Mouse (Mus musculus): ENCODE measurements around the gene Rc3h2. TPM values are rescaled to one million over a fixed set of nuclear protein-coding genes. Genes with fewer than 3 reads are reported as not detected.

Gene Rc3h2
- polyA plus RNA-seq, 1 experiment from 2014 or later: 33.4 TPM

DNA sequence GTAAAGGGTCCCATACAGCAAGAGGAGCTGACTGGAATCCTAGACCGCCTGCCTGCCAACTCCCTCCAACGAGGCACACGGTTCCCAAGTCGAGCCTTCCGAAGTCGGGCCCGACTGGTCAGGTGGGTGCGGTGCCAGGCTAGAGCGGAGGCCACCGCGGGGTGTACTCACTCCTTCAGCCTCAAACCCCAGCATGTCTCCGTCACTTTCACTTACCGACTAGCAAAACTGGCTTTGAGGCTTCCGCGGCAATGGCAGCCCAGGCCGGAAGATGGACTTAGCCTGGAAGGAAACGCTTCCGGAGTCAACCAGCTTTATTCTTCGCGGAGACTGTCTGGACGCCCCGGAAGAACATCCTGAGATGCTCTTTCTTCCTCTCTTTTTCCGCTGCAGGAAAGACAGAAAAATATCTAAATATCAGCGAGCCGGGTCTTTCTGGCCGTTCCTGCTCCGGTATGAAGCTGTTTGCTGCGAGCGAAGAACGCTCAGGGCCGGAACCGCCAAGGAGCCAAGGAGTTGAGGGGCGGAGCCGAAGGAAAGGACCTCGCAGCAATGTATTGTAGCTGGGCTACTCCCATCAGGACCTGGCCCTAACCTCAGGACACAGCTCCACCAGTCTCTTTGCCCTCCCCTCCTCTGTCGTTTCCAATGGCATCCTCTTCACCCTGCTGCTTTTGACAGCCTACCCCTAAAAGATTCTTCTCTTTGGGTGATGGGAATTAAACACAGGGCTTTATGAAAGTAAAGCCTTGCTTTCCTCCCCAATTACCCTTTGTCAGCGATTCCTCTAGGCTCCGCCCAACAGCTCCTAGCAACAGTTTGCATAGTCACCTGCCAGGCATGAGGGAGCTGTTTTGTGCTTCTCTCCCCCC is 8.1 kb upstream of the Rc3h2 start:
- peak overlapping the region; percentile 99 for H3K27ac ChIP-seq (ENCODE audit: low read depth, low read length)
- peak overlapping the region; percentile 91 for H3K4me3 ChIP-seq (ENCODE audit: low read depth, low read length)
- H3K4me2 ChIP-seq (ENCODE audit: low read depth, low read length): peak overlapping the region; percentile 95
- no peaks in the 10 kb centered on the region for H3K27me3 ChIP-seq (ENCODE audit: control insufficient read depth, insufficient read depth, low read length)
- H3K4me1 ChIP-seq (ENCODE audit: control insufficient read depth, insufficient read depth, low read length): peaks cover 11% of the 10 kb centered on the region
- no peaks in the 10 kb centered on the region for H3K9me3 ChIP-seq (ENCODE audit: control insufficient read depth, low read length)
- H3K9ac ChIP-seq (replicated peaks; ENCODE audit: low read depth, low read length): peak overlapping the region; percentile 88
- WGBS: under 1% methylated on average over 38 of the region's 38 CpGs
- ATAC-seq (ENCODE audit: low read depth): peak; percentile 97
- peaks cover 9% of the 10 kb centered on the region for H3K36me3 ChIP-seq (ENCODE audit: control insufficient read depth, insufficient read depth, low read length)

- H3K4me2 ChIP-seq (ENCODE audit: low read depth, low read length): no peak overlapping the region
- peaks cover 10% of the 10 kb centered on the region; the same call in 1 of the 2 replicates for H3K4me1 ChIP-seq (ENCODE audit: control insufficient read depth, insufficient read depth, low read length)
- H3K9me3 ChIP-seq (ENCODE audit: control insufficient read depth, low read length): no peaks in the 10 kb centered on the region
- 55% methylated on average over 3 of the region's 3 CpGs for WGBS
- H3K27ac ChIP-seq (ENCODE audit: low read depth, low read length): no peak overlapping the region
- H3K27me3 ChIP-seq (ENCODE audit: control insufficient read depth, insufficient read depth, low read length): no peaks in the 10 kb centered on the region; the same call in 1 of the 2 replicates
- H3K9ac ChIP-seq (replicated peaks; ENCODE audit: low read depth, low read length): no peak overlapping the region
- H3K4me3 ChIP-seq (ENCODE audit: low read depth, low read length): no peak overlapping the region
- H3K36me3 ChIP-seq (ENCODE audit: control insufficient read depth, insufficient read depth, low read length): peaks cover 4% of the 10 kb centered on the region
- ATAC-seq (ENCODE audit: low read depth): no peak
Measured at GRCm38 (mm10) chr2:37423671-37424070, 968 bp upstream of the Rc3h2 start.

GRCm38 (mm10) chr2:37421903-37422302 is 800 bp downstream of the Rc3h2 start:
- WGBS: 10% methylated on average over 3 of the region's 3 CpGs
- Histone ChIP-seq H3K27ac (ENCODE audit: low read depth, low read length) (peak overlapping the region; percentile 96), H3K4me3 (ENCODE audit: low read depth, low read length) (peak overlapping the region; percentile 100), H3K9ac (replicated peaks; ENCODE audit: low read depth, low read length) (peak overlapping the region; percentile 99), H3K4me2 (ENCODE audit: low read depth, low read length) (peak overlapping the region; percentile 60), H3K4me1 (ENCODE audit: control insufficient read depth, insufficient read depth, low read length) (peaks cover 10% of the 10 kb centered on the region; the same call in 1 of the 2 replicates), H3K9me3 (ENCODE audit: control insufficient read depth, low read length) (no peaks in the 10 kb centered on the region), H3K27me3 (ENCODE audit: control insufficient read depth, insufficient read depth, low read length) (no peaks in the 10 kb centered on the region; the same call in 1 of the 2 replicates), H3K36me3 (ENCODE audit: control insufficient read depth, insufficient read depth, low read length) (no peaks in the 10 kb centered on the region)
- ATAC-seq (ENCODE audit: low read depth): no peak

DNA sequence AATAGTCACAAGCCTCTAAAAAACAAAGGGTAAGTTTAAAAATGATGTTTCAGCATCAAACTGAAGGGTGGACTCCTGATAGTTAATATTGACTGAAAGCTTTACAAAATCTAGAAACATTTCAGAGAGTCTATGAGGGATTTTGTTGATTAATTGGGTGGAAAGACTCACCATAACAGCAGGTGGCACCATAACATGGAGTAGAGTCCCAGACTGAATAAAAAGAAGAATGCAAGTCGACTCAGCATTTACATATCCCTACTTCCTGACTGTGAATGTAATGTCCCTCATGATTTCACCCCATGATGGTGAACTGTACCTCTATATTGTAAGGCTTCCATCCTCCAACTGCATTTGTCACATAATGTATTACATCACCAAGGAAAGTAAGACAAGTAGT is 27.2 kb downstream of the Rc3h2 start:
- Histone ChIP-seq H3K27ac (ENCODE audit: low read depth, low read length) (no peak overlapping the region), H3K4me1 (ENCODE audit: control insufficient read depth, insufficient read depth, low read length) (no peaks in the 10 kb centered on the region), H3K27me3 (ENCODE audit: control insufficient read depth, insufficient read depth, low read length) (no peaks in the 10 kb centered on the region), H3K9me3 (ENCODE audit: control insufficient read depth, low read length) (no peaks in the 10 kb centered on the region), H3K36me3 (ENCODE audit: control insufficient read depth, insufficient read depth, low read length) (peaks cover 22% of the 10 kb centered on the region), H3K4me3 (ENCODE audit: low read depth, low read length) (no peak overlapping the region), H3K9ac (replicated peaks; ENCODE audit: low read depth, low read length) (no peak overlapping the region), H3K4me2 (ENCODE audit: low read depth, low read length) (no peak overlapping the region)
- 61% methylated on average over 1 of the region's 1 CpGs for WGBS
- no peak for ATAC-seq (ENCODE audit: low read depth)

DNA sequence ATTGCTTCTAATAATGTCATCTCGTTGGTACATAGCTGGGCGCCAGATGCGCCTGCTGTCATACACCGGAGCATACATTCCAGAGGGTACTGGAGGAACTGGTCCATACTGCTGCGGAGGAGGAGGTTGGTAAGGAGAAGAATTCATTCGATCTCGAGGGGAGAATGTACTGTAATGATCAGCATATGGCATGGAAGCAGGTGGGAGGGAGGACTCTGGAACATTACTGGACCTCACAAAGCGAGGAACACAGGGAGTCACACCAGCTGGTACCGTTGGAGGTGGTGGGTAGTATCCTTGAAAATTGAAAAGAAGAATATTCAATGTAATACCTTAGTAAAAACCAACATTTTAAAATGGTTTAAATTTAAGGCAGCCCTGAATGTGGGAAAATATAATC is 39.8 kb downstream of the Rc3h2 start:
- H3K4me2 ChIP-seq (ENCODE audit: low read depth, low read length): no peak overlapping the region
- H3K9me3 ChIP-seq (ENCODE audit: control insufficient read depth, low read length): no peaks in the 10 kb centered on the region
- H3K27me3 ChIP-seq (ENCODE audit: control insufficient read depth, insufficient read depth, low read length): no peaks in the 10 kb centered on the region
- H3K4me3 ChIP-seq (ENCODE audit: low read depth, low read length): no peak overlapping the region
- no peak overlapping the region for H3K9ac ChIP-seq (replicated peaks; ENCODE audit: low read depth, low read length)
- no peak for ATAC-seq (ENCODE audit: low read depth)
- H3K36me3 ChIP-seq (ENCODE audit: control insufficient read depth, insufficient read depth, low read length): peaks cover 32% of the 10 kb centered on the region
- H3K27ac ChIP-seq (ENCODE audit: low read depth, low read length): no peak overlapping the region
- WGBS: 90% methylated on average over 9 of the region's 9 CpGs
- H3K4me1 ChIP-seq (ENCODE audit: control insufficient read depth, insufficient read depth, low read length): no peaks in the 10 kb centered on the region

DNA sequence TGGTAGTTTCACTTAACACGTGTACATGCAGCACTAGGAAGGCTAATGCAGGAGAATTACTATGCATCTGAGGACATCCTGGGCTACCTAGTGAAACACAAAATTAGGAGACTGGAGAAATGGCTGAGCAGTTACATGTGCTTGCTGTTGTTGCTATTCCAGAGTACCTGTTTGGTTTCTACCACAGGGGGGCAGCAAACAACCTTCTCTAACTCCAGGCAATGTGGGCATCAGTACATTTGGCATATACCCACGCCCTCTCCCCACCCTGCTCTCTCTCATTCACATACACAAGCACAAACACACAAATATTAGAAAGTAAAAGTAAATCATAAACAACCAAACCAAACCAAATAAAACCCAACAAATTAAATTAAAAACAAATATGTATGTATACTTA is 42.5 kb downstream of the Rc3h2 start:
- Histone ChIP-seq H3K4me2 (ENCODE audit: low read depth, low read length) (no peak overlapping the region), H3K9me3 (ENCODE audit: control insufficient read depth, low read length) (no peaks in the 10 kb centered on the region), H3K27me3 (ENCODE audit: control insufficient read depth, insufficient read depth, low read length) (no peaks in the 10 kb centered on the region), H3K4me3 (ENCODE audit: low read depth, low read length) (no peak overlapping the region), H3K27ac (ENCODE audit: low read depth, low read length) (no peak overlapping the region), H3K36me3 (ENCODE audit: control insufficient read depth, insufficient read depth, low read length) (peaks cover 41% of the 10 kb centered on the region), H3K4me1 (ENCODE audit: control insufficient read depth, insufficient read depth, low read length) (no peaks in the 10 kb centered on the region), H3K9ac (replicated peaks; ENCODE audit: low read depth, low read length) (no peak overlapping the region)
- WGBS: 63% methylated on average over 2 of the region's 2 CpGs
- no peak for ATAC-seq (ENCODE audit: low read depth)

DNA sequence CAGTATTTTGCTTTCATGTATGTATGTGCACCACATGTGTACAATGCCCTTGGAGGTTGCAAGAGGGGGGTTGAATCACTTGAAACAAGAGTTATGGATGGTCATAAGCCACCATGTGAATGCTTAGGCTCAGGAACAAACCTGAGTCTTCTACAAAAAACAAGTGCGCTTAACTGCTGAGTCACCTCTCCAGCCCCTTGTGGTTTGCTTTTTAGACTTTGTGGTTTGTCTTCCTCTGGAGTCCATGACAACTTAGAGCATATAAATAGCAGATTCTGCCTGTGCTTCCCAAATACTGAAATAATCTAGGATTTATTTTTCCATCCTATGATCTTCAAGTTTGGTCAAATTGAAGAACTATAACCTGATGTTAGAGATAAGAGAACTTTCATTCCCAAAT is 46.7 kb downstream of the Rc3h2 start:
- Histone ChIP-seq H3K9me3 (ENCODE audit: control insufficient read depth, low read length) (no peaks in the 10 kb centered on the region), H3K4me1 (ENCODE audit: control insufficient read depth, insufficient read depth, low read length) (no peaks in the 10 kb centered on the region), H3K9ac (replicated peaks; ENCODE audit: low read depth, low read length) (no peak overlapping the region), H3K4me2 (ENCODE audit: low read depth, low read length) (no peak overlapping the region), H3K27ac (ENCODE audit: low read depth, low read length) (no peak overlapping the region), H3K27me3 (ENCODE audit: control insufficient read depth, insufficient read depth, low read length) (no peaks in the 10 kb centered on the region), H3K36me3 (ENCODE audit: control insufficient read depth, insufficient read depth, low read length) (peaks cover 30% of the 10 kb centered on the region), H3K4me3 (ENCODE audit: low read depth, low read length) (no peak overlapping the region)
- no peak for ATAC-seq (ENCODE audit: low read depth)
- 97% methylated on average over 1 of the region's 1 CpGs for WGBS

DNA sequence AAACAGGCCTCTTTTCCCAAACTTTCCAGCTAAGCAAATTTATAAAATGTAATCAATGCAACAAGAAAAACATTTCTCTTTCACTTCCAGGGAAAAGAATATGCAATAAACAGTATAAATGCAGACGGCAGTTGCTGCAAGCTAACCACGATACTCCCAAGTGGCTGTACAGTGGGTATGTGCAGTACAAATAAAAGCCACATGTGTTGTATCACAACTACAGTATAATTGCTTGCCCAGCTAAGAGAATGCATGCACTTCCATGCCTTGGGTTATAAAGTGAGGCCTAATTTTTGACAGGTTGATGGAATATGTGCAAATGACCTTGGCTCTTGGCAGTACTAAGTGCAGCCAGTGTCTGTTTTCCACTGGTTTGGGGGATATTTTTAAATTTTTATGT is 52.1 kb downstream of the Rc3h2 start:
- 88% methylated on average over 2 of the region's 2 CpGs for WGBS
- H3K9me3 ChIP-seq (ENCODE audit: control insufficient read depth, low read length): no peaks in the 10 kb centered on the region
- no peak overlapping the region for H3K4me2 ChIP-seq (ENCODE audit: low read depth, low read length)
- H3K4me3 ChIP-seq (ENCODE audit: low read depth, low read length): no peak overlapping the region
- no peak overlapping the region for H3K27ac ChIP-seq (ENCODE audit: low read depth, low read length)
- H3K27me3 ChIP-seq (ENCODE audit: control insufficient read depth, insufficient read depth, low read length): no peaks in the 10 kb centered on the region
- ATAC-seq (ENCODE audit: low read depth): no peak
- H3K4me1 ChIP-seq (ENCODE audit: control insufficient read depth, insufficient read depth, low read length): no peaks in the 10 kb centered on the region
- peaks cover 10% of the 10 kb centered on the region; the same call in 1 of the 2 replicates for H3K36me3 ChIP-seq (ENCODE audit: control insufficient read depth, insufficient read depth, low read length)
- H3K9ac ChIP-seq (replicated peaks; ENCODE audit: low read depth, low read length): no peak overlapping the region

- ATAC-seq (ENCODE audit: low read depth): no peak
- Histone ChIP-seq H3K36me3 (ENCODE audit: control insufficient read depth, insufficient read depth, low read length) (peaks cover 9% of the 10 kb centered on the region), H3K27ac (ENCODE audit: low read depth, low read length) (no peak overlapping the region), H3K9me3 (ENCODE audit: control insufficient read depth, low read length) (no peaks in the 10 kb centered on the region), H3K27me3 (ENCODE audit: control insufficient read depth, insufficient read depth, low read length) (no peaks in the 10 kb centered on the region), H3K4me2 (ENCODE audit: low read depth, low read length) (no peak overlapping the region), H3K4me3 (ENCODE audit: low read depth, low read length) (no peak overlapping the region), H3K9ac (replicated peaks; ENCODE audit: low read depth, low read length) (no peak overlapping the region), H3K4me1 (ENCODE audit: control insufficient read depth, insufficient read depth, low read length) (peaks cover 4% of the 10 kb centered on the region; the same call in 1 of the 2 replicates)
- WGBS: 91% methylated on average over 2 of the region's 2 CpGs
Measured at GRCm38 (mm10) chr2:37359908-37360307, 62.8 kb downstream of the Rc3h2 start.

All from neural tube, embryonic 14.5 days (tissue).